Mouse (Mus musculus): Measurements from ENCODE around the gene Gm16253.
"Not testable (repeated sequence)": the region's sequence is repeated elsewhere in the genome, so short reads cannot be mapped to it uniquely, and the experiment has no call there.

The Gm16253 gene

GRCm38 (mm10) chr3:96597435-96597891 lies 20.7 kb downstream of the Gm16253 start:
- DNase-seq (ENCODE audit: low spot score in 2 of 2), result no peak

- peak in 1 of 2 experiments; percentile 70 for DNase-seq (ENCODE audit: low spot score in 2 of 2)
Observed at GRCm38 (mm10) chr3:96598156-96599068, 21.6 kb downstream of the Gm16253 start.

DNA sequence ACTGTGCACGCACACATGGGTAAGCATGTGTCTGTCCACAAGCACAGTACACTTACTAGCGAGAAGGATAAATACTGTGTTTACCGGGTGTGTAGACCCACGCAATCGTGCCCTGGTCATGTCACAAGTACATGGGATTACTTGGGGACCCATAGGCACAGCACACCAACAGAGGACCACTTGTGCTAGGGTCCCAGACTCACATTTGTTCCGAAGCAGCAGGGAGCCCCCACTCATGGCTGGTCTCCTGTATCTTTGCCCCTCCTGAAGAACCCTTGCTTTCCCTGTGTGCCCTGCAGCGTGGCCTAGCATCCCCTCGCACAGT lies 22.2 kb downstream of the Gm16253 start:
- no peak for DNase-seq (ENCODE audit: low spot score in 2 of 2)

GRCm38 (mm10) chr3:96599411-96599810 lies 22.6 kb downstream of the Gm16253 start:
- DNase-seq (ENCODE audit: low spot score in 2 of 2), result no peak

DNA sequence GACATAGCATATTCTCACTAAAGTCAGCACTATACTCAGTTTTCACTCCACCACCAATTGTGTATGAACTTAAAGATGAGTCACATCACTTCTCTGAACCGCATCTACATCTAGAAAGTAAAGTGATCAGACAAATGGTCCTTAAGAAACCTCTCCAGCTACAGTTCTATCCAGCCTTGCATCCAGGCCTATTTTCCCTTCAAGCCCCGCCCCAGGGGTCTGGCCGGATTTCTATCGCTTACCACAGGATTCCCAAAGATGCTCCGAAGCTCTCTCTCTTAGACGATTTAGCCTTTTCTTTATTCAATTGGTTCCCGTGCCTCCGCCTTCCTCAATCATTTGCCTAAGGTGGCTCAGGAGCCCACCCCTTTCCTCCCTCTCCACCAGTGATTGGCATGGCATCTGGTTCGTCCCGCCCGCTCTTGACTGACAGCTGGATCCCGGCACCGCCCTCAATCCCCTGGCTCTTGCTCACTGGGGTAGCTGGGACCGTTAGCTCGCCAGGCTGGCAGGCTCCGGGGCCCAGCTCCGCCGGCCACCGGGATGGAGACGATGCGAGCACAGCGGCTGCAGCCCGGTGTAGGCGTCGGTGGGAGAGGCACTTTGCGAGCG lies 24.0 kb downstream of the Gm16253 start, which contains the start of gene Lix1l:
Gene Lix1l, plus strand, starts transcription at position 511 of the 612 bp plus-strand sequence.
- peak; percentile 91 to 92 for DNase-seq (ENCODE audit: low spot score in 2 of 2)

GRCm38 (mm10) chr3:96601251-96601787 lies 24.5 kb downstream of the Gm16253 start:
- DNase-seq (ENCODE audit: low spot score in 2 of 2), result peak; percentile 74 to 75

DNA sequence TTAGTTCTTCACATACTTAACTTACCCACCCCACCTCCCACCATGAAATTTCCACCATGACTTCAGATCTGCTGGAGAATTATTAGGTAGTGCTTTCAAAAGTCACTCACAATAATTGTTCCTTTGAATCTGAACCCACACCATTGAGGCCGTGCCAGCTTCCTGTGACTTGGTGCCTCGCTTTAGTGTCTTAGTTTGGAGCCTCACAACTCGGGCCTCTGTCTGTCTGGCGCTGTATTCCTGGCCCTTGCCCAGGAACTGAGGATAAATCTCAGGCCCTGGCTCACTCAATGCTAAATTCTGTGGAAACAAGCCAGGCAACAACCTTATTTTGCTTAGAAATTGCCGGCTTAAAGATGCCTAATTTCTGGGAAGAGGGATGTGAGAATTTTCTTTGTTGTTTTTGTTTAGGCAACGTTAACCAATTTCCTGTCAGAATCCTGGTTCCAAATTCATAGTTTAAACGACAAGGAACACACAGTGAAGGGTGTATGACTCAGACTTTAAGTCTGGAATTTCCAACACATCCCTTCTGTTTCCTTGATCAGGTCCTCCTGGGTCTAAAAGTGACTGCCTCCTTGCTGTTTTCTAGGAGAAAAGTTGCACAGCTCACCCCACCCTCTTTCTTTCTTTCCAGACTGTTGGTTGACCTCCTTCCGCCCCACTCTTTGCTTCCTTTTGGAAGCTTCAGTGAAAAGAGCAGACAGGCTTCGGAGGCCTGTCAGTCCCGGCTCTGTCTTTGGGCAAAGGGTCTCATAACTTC lies 25.3 kb downstream of the Gm16253 start:
- peak in 1 of 2 experiments; percentile 48 for DNase-seq (ENCODE audit: low spot score in 2 of 2)

GRCm38 (mm10) chr3:96602704-96603084 lies 25.9 kb downstream of the Gm16253 start:
- no peak for DNase-seq (ENCODE audit: low spot score in 2 of 2)

GRCm38 (mm10) chr3:96603311-96603710 lies 26.5 kb downstream of the Gm16253 start:
- no peak for DNase-seq (ENCODE audit: low spot score in 2 of 2)

DNA sequence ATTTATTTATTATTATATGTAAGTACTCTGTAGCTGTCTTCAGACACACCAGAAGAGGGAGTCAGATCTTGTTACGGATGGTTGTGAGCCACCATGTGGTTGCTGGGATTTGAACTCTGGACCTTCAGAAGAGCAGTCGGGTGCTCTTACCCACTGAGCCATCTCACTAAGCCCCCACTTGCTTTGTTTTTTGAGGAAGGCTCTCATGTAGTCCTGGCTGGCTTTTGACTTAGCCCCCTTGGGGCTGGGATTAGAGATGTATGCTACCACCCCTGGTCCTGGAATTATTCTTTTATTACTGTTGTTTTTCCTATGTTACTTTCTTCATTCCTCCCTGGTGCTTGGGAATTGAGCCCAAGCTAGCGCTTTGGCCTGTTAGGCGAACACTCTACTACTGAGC lies 29.2 kb downstream of the Gm16253 start:
- DNase-seq (ENCODE audit: low spot score in 2 of 2), result not testable (repeated sequence)

GRCm38 (mm10) chr3:96606618-96607017 lies 29.8 kb downstream of the Gm16253 start:
- DNase-seq (ENCODE audit: low spot score in 2 of 2), result no peak

GRCm38 (mm10) chr3:96617941-96618340 lies 41.2 kb downstream of the Gm16253 start:
- DNase-seq (ENCODE audit: low spot score in 2 of 2), result no peak

GRCm38 (mm10) chr3:96623201-96623600 lies 46.4 kb downstream of the Gm16253 start:
- DNase-seq (ENCODE audit: low spot score in 2 of 2), result no peak

DNA sequence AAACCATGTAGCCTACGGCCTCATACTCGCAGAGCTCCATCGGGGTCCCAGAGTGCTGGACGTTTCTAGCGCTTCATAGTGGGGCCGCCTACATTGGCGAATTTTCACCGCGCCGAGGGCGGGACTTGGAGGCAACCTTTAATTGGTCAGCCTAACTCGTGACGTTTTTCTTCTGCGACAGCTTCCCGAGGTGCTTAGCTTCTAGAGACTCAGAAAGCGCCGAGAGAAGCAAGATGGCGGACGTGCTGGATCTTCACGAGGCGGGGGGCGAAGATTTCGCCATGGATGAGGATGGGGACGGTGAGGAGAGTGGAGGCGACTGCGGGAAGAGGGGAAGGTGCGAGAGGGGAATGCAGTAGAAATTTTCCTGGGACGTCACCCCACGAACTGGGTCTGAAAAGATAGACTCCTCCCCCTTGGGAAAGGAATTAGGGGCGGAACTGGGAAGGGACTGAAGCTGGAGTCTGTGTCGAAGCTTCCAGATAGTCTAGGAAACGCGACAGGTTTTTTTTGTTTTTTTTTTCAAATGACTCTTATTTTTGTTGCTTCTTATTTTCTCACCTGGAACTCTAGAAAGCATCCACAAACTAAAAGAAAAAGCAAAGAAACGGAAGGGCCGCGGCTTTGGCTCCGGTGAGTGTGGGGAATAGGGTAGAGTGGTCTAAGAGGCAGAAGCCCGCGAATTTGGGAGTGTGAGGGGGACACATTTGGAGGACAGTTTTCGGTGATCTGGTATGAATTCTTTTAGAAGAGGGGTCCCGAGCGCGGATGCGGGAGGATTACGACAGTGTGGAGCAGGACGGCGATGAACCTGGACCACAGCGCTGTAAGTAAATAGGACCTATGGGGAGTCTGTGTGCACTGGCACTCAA lies 53.2 kb downstream of the Gm16253 start, which contains the start of gene Rbm8a:
Gene Rbm8a, plus strand, starts transcription at position 205 of the 872 bp plus-strand sequence.
- peak; percentile 93 to 94 for DNase-seq (ENCODE audit: low spot score in 2 of 2)

Data from urinary bladder, postnatal 4 days (tissue).